Mouse (Mus musculus) ES-E14 (cell line): ENCODE measurements at regions not wholly inside any gene's neighbourhood (a gene's known extent, or its start where the extent isn't known, plus 50 kb on each side); places are given as distances from the start of the nearest gene placed in this dataset.

Source experiments
- CHD2 ChIP-seq: IDR thresholded peaks from 2 replicates; pipeline ENCODE4 v1.6.1; 2014; ENCODE audit warnings: mild to moderate bottlenecking, low read depth, low read length, inconsistent platforms
- ZNF384 ChIP-seq: IDR thresholded peaks from 2 replicates; pipeline ENCODE4 v1.6.1; 2012; ENCODE audit warnings: low read depth, low read length, inconsistent platforms

DNA sequence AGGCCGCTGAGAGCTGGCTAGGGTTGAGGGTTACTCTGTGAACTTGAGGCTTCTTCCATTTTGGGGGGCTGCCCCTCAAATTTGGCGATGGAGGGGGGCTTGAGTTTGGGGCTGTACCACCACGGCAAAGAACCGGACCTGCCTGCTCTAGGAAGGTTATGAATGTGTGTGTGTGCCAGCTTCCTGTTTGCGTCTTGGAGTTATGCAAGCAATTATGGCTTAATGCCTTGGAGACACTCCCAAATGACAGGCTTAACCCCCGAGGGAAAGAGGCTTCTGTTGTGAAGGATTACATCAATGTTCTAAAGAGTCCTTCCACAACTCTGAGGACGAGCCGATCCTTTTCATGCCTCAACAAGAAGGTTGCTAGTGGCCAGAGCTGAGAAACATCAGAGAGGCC is 294.1 kb downstream of the Bcl11a start:
- no peak for TF ChIP-seq ZNF384
- TF ChIP-seq CHD2: no peak
